Mouse (Mus musculus) intestine, postnatal 0 days (tissue): Measurements from ENCODE around the gene Cks2. TPM values are rescaled to one million over a fixed set of nuclear protein-coding genes. Genes with fewer than 3 reads are reported as not detected.

Source experiments
- ATAC-seq: fragments of 200-750 bp; cut with Nextera tagmentation; 2 replicates; pipeline ENCODE4 v1.8.0; 2017; ENCODE audit warnings: mild to moderate bottlenecking, moderate TSS enrichment, moderate library complexity
- H3K27ac ChIP-seq: fragments of 300-500 bp; sonication (generic); 2 replicates; pipeline ENCODE4 v1.5.1; 2014; ENCODE audit warnings: mild to moderate bottlenecking, low read depth, low read length, moderate library complexity
- H3K27me3 ChIP-seq: fragments of 300-500 bp; sonication (generic); replicated peaks from 2 replicates; pipeline ENCODE4 v1.6.1; 2014; ENCODE audit warnings: low read length, mixed read lengths; ENCODE audit not compliant: control insufficient read depth, insufficient read depth
- H3K36me3 ChIP-seq: fragments of 300-500 bp; sonication (generic); 2 replicates; pipeline ENCODE4 v1.6.1; 2014; ENCODE audit warnings: mild to moderate bottlenecking, moderate library complexity; ENCODE audit not compliant: control insufficient read depth, insufficient read depth
- H3K4me1 ChIP-seq: fragments of 300-500 bp; sonication (generic); replicated peaks from 2 replicates; pipeline ENCODE4 v1.6.1; 2014; ENCODE audit warnings: antibody characterized with exemption, low read length, mixed read lengths; ENCODE audit not compliant: control insufficient read depth, insufficient read depth
- H3K4me2 ChIP-seq: fragments of 300-500 bp; sonication (generic); replicated peaks from 2 replicates; pipeline ENCODE4 v1.6.1; 2014; ENCODE audit warnings: low read depth, mild to moderate bottlenecking, moderate library complexity
- H3K4me3 ChIP-seq: fragments of 300-500 bp; sonication (generic); 2 replicates; pipeline ENCODE4 v1.5.1; 2014; ENCODE audit warnings: low read depth, low read length
- H3K9ac ChIP-seq: fragments of 300-500 bp; sonication (generic); 2 replicates; pipeline ENCODE4 v1.6.1; 2014; ENCODE audit warnings: mild to moderate bottlenecking, low read depth, low read length
- H3K9me3 ChIP-seq: fragments of 300-500 bp; sonication (generic); 2 replicates; pipeline ENCODE4 v1.6.1; 2016; ENCODE audit warnings: mixed run types; ENCODE audit not compliant: control insufficient read depth
- CTCF ChIP-seq: sonication (generic); IDR thresholded peaks from 2 replicates; pipeline ENCODE4 v1.5.1; 2016; ENCODE audit warnings: low read depth, mild to moderate bottlenecking, control low read depth, antibody characterized with exemption, moderate library complexity
- WGBS: fragments of 180-500 bp; shearing (Covaris S2); extraction: QIAGEN DNeasy Blood & Tissue Kit; methylation state at CpG from one replicate; pipeline ENCODE4 v1.1.7; 2014; 5-methylcytosine and 5-hydroxymethylcytosine counted together
- polyA plus RNA-seq: library from polyadenylated mRNA; unstranded; fragments of >200 nt; fragmentation: Nextera tagmentation; extraction: Ambion mirVana; gene quantifications from 2 replicates; pipeline ENCODE4 v1.2.1, GENCODE M21; 2015

Cks2 gene
- polyA plus RNA-seq, 1 experiment from 2014 or later: 119 TPM

DNA sequence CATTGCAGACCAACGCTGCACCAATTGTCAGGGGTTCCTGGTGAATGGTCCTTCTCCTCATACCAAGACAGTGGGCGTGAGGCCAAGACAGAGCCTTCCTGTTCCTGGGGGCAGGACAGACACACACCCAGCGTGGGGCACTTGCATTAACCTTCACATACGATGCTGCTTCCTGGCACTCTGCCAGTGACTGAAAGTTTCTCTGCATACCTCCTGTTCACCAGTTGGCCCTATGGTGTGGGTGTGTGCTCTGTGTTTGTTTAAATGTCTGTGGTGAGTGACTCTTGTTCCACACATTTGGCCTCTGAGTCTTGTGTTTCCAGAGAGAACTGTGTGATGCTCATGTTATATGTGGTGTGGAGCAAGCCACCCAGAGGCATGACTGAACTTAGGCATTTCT lies 31.6 kb downstream of the Cks2 start:
- Histone ChIP-seq H3K4me2 (no peak overlapping the region), H3K27me3 (no peaks in the 10 kb centered on the region), H3K4me3 (no peak overlapping the region), H3K4me1 (no peaks in the 10 kb centered on the region), H3K9ac (no peak overlapping the region), H3K36me3 (peaks cover 89% of the 10 kb centered on the region), H3K27ac (no peak overlapping the region), H3K9me3 (no peaks in the 10 kb centered on the region)
- no peak for ATAC-seq
- WGBS: 54% methylated on average over 4 of the region's 4 CpGs
- TF ChIP-seq CTCF: no peak

DNA sequence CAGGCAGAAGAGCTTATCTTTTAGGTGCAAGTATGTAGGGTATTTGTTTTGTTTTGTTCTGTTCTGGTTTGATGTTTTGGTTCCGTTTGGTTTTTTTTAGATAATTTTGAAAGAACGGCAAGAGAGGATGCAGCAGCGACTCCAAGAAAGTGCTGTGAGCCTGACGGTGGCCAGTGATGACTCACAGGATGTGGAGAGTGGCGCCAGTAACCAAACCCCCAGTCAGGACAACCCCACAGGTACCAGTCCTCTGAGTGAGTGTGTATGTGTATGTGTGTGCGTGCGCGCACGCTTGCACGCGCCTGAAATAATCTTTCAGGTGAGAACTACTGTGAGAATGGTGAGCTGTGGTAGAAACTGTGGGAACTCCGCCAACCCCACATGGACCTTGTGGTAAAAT lies 32.0 kb downstream of the Cks2 start:
- H3K4me3 ChIP-seq: no peak overlapping the region
- TF ChIP-seq CTCF: no peak
- no peak overlapping the region for H3K9ac ChIP-seq
- H3K27me3 ChIP-seq: no peaks in the 10 kb centered on the region
- ATAC-seq: no peak
- 92% methylated on average over 12 of the region's 12 CpGs for WGBS
- no peaks in the 10 kb centered on the region for H3K9me3 ChIP-seq
- H3K4me1 ChIP-seq: no peaks in the 10 kb centered on the region
- no peak overlapping the region for H3K27ac ChIP-seq
- peaks cover 90% of the 10 kb centered on the region for H3K36me3 ChIP-seq
- H3K4me2 ChIP-seq: no peak overlapping the region

DNA sequence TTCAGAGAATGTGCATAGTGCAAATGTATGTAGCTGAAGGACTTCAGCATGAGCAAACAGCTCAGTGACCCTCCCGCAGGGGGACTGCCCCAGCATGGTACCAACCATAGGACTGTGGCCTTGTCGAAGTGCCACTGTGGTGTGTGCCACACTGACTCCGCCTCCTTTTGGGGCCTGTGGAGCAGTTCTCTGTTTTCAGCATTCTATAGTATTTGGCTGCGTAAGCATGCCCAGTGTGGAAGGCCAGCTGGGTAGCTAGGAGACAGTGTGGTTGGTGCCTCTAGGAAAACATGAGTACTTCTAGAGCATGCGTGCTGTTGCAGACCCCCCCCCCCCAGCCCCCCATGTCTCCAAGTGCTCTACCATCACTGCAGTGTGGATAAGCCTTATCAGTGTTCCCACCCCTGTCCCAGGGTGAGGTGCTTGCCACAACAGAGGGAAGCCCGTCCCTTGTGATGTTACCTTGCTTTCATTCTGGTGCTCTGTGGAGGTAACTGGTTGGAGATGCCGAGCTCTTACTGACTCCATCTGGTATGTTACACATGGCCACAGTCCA lies 32.7 kb downstream of the Cks2 start:
- Histone ChIP-seq H3K9me3 (no peaks in the 10 kb centered on the region), H3K36me3 (peaks cover 95% of the 10 kb centered on the region), H3K9ac (no peak overlapping the region), H3K27me3 (no peaks in the 10 kb centered on the region), H3K27ac (no peak overlapping the region), H3K4me1 (no peaks in the 10 kb centered on the region), H3K4me3 (no peak overlapping the region), H3K4me2 (no peak overlapping the region)
- no peak for ATAC-seq
- TF ChIP-seq CTCF: no peak
- WGBS: 97% methylated on average over 7 of the region's 7 CpGs

DNA sequence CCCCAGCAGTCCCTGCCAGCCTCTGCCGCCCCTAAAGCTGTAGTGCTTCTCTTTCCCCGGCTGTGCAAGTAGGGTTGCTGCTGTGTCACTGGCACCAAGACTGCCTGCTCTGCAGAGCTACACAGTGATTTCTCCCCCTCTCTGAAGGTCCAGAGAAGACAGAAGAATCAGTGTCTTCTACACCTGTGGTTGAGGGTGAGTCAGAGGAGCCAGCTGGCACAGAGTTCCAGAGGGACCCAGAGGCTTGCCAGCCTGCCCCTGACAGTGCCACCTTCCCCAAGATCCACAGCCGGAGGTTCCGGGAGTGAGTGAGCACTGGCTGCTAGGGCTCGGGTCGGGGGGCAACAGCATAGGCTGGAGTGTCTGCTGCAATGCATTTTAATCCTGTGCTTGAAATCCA lies 33.7 kb downstream of the Cks2 start:
- H3K36me3 ChIP-seq: peaks cover 97% of the 10 kb centered on the region
- no peaks in the 10 kb centered on the region for H3K4me1 ChIP-seq
- 94% methylated on average over 6 of the region's 6 CpGs for WGBS
- no peak for ATAC-seq
- no peak overlapping the region for H3K4me2 ChIP-seq
- H3K4me3 ChIP-seq: no peak overlapping the region
- no peak overlapping the region for H3K9ac ChIP-seq
- no peak for TF ChIP-seq CTCF
- H3K27me3 ChIP-seq: no peaks in the 10 kb centered on the region
- H3K27ac ChIP-seq: no peak overlapping the region
- no peaks in the 10 kb centered on the region for H3K9me3 ChIP-seq

DNA sequence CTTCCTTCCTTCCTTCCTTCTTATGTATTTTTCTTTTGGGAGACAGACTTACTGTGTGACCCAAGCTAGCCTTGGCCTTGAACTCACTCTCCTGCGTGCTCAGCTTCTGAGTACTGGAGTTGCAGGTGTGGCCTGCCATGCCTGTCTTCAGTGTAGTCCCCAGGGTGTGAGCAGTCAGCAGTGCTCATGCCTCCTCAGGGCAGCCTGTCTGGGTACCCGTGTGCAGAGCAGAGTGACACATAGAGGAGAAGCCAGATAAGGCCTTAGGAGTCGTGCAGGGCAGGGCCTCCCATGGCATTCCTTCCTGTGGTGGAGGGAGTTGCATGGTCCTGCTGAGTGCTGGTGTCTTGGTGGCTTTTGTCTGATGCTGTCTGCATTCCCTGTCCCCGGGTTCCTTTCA lies 34.3 kb downstream of the Cks2 start:
- no peak for TF ChIP-seq CTCF
- no peak overlapping the region for H3K4me2 ChIP-seq
- WGBS: 71% methylated on average over 4 of the region's 4 CpGs
- no peak overlapping the region for H3K9ac ChIP-seq
- no peak for ATAC-seq
- H3K4me1 ChIP-seq: no peaks in the 10 kb centered on the region
- no peaks in the 10 kb centered on the region for H3K27me3 ChIP-seq
- H3K36me3 ChIP-seq: peaks cover 97% of the 10 kb centered on the region
- no peak overlapping the region for H3K4me3 ChIP-seq
- H3K9me3 ChIP-seq: no peaks in the 10 kb centered on the region
- no peak overlapping the region for H3K27ac ChIP-seq

DNA sequence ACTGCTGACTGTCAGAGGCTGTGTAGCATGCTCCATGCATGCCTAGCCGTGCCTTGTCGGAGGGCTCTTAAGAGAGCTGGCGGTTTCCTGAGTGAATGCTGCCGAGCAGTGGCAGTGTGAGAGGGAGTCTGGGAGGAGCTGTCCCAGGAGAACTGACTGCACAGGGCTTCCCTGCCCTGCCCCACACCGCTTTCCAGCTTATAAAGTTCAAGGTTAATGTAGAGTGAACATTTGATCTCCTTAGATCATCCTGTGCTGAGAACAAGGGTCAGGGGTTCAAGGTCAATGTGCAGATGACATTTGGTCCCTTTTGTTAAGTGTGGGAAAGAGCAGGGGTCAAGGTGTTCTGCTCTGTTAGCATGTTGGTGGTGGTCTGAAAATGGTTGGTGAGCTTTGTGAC lies 36.0 kb downstream of the Cks2 start:
- H3K9ac ChIP-seq: no peak overlapping the region
- H3K9me3 ChIP-seq: no peaks in the 10 kb centered on the region
- WGBS: 90% methylated on average over 5 of the region's 5 CpGs
- peaks cover 96% of the 10 kb centered on the region for H3K36me3 ChIP-seq
- no peak for TF ChIP-seq CTCF
- ATAC-seq: no peak
- no peaks in the 10 kb centered on the region for H3K27me3 ChIP-seq
- H3K4me3 ChIP-seq: no peak overlapping the region
- 0 out of 2 replicates have a peak, but pooled peaks cover 6% of the 10 kb centered on the region for H3K4me1 ChIP-seq
- H3K4me2 ChIP-seq: no peak overlapping the region
- no peak overlapping the region for H3K27ac ChIP-seq

DNA sequence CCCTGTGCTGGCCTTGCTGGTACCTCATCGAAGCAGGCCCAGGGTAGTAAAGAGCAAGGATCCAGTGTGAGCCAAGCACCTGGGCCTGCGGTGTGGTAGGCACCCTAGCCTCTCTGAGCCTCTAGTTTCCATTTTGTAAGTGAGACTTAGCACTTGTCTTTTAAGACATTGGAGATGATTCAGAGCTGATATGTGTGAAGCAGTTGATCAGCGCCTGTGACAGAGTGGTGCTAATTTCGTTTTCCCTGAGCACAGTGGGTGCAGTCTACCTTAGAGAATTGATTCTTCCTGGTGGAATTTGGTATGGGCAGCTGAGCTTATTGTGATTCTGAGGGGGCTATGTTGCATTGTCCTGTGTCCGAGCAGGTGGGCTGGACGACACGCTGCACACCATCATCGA lies 36.6 kb downstream of the Cks2 start:
- H3K27me3 ChIP-seq: no peaks in the 10 kb centered on the region
- TF ChIP-seq CTCF: no peak
- WGBS: 95% methylated on average over 8 of the region's 8 CpGs
- 0 out of 2 replicates have a peak, but pooled peaks cover 6% of the 10 kb centered on the region for H3K4me1 ChIP-seq
- H3K27ac ChIP-seq: no peak overlapping the region
- H3K9me3 ChIP-seq: no peaks in the 10 kb centered on the region
- H3K4me3 ChIP-seq: no peak overlapping the region
- ATAC-seq: no peak
- H3K9ac ChIP-seq: no peak overlapping the region
- H3K4me2 ChIP-seq: no peak overlapping the region
- peaks cover 96% of the 10 kb centered on the region for H3K36me3 ChIP-seq
